Mouse (Mus musculus): ENCODE measurements around the gene Hmcn2.

GRCm38 (mm10) chr2:31359316-31359715, 45.1 kb downstream of the Hmcn2 start:
- TF ChIP-seq POLR2A (IDR thresholded peaks at IDR 0.05; ENCODE audit: low read depth, low read length) (no peak), CTCF (IDR thresholded peaks at IDR 0.05; ENCODE audit: borderline replicate concordance, insufficient read depth, low read length) (no peak)

All from embryonic fibroblast, embryonic 13.5 days (primary cell).